Mouse (Mus musculus) right cerebral cortex, postnatal 25 days (tissue): Measurements from ENCODE around the gene Nf1.

Experiments used
- DNase-seq: peaks from one replicate; pipeline ENCODE4 v3.0.0; 2022

Gene Nf1

GRCm38 (mm10) chr11:79329585-79329984, 9.9 kb upstream of the Nf1 start:
- DNase-seq: no peak

- DNase-seq: no peak
Observed at GRCm38 (mm10) chr11:79335077-79335476, 4.4 kb upstream of the Nf1 start.

- DNase-seq: no peak
Observed at GRCm38 (mm10) chr11:79336722-79337267, 2.7 kb upstream of the Nf1 start.

GRCm38 (mm10) chr11:79338621-79339020, 872 bp upstream of the Nf1 start:
- DNase-seq: no peak

GRCm38 (mm10) chr11:79339808-79340781, 602 bp downstream of the Nf1 start:
- DNase-seq: peak; percentile 17

- DNase-seq: no peak
Observed at GRCm38 (mm10) chr11:79356995-79357394, 17.5 kb downstream of the Nf1 start.

GRCm38 (mm10) chr11:79357397-79357796, 17.9 kb downstream of the Nf1 start:
- DNase-seq: no peak

GRCm38 (mm10) chr11:79364956-79365355, 25.5 kb downstream of the Nf1 start:
- DNase-seq: no peak

- no peak for DNase-seq
Observed at GRCm38 (mm10) chr11:79366284-79366683, 26.8 kb downstream of the Nf1 start.

- DNase-seq: no peak
Observed at GRCm38 (mm10) chr11:79373031-79373430, 33.5 kb downstream of the Nf1 start.

- DNase-seq: peak; percentile 76
Observed at GRCm38 (mm10) chr11:79398336-79398735, 58.8 kb downstream of the Nf1 start.

- DNase-seq: no peak
Observed at GRCm38 (mm10) chr11:79403625-79404319, 64.3 kb downstream of the Nf1 start.

GRCm38 (mm10) chr11:79413761-79414513, 74.4 kb downstream of the Nf1 start:
- no peak for DNase-seq

- DNase-seq: no peak
Observed at GRCm38 (mm10) chr11:79422496-79422895, 83.0 kb downstream of the Nf1 start.

GRCm38 (mm10) chr11:79426571-79426970, 87.1 kb downstream of the Nf1 start:
- no peak for DNase-seq

GRCm38 (mm10) chr11:79427638-79428037, 88.1 kb downstream of the Nf1 start:
- DNase-seq: no peak

GRCm38 (mm10) chr11:79435252-79435651, 95.8 kb downstream of the Nf1 start:
- no peak for DNase-seq

GRCm38 (mm10) chr11:79448361-79448760, 108.9 kb downstream of the Nf1 start:
- DNase-seq: no peak

- DNase-seq: no peak
Observed at GRCm38 (mm10) chr11:79452966-79453365, 113.5 kb downstream of the Nf1 start.

- no peak for DNase-seq
Observed at GRCm38 (mm10) chr11:79457928-79458327, 118.4 kb downstream of the Nf1 start.

GRCm38 (mm10) chr11:79459846-79460245, 120.4 kb downstream of the Nf1 start:
- peak; percentile 14 for DNase-seq

- no peak for DNase-seq
Observed at GRCm38 (mm10) chr11:79460756-79461450, 121.4 kb downstream of the Nf1 start.
